21 mouse cellular contexts compared by ENCODE assay signal in genomic region chr2:32058241-32058640, GRCm38 (mm10). TPM values are rescaled to one million over a fixed set of nuclear protein-coding genes. Genes with fewer than 3 reads are reported as not detected.
DNase-seq lines count a peak whose midpoint lies in the region; ATAC-seq and TF ChIP-seq lines count a peak whose summit lies in the region.
"Had no signal": no experiment of that assay in that cellular context is flagged by ENCODE, and none has a peak within 500 bp of the region (broad histone marks: within the 10 kb centered on the region; RNA-seq: fewer than 3 reads in every experiment).

No protein-coding gene starts in this region.

- no peak for TF ChIP-seq POLR2A in spleen, adult 2 months (IDR thresholded peaks at IDR 0.05; ENCODE audit: low read depth, low read length)

- peak; percentile 81 for DNase-seq in heart, adult 11 months
- no peak for DNase-seq in heart, postnatal 4 days
- no peak for DNase-seq in heart, adult 8-10 months (ENCODE audit: low spot score)
- no peak for DNase-seq in spleen, adult 2 months (ENCODE audit: low read depth in 1 of 2, low spot score in 2 of 2)
- no peak for DNase-seq in spleen, adult 12 weeks (ENCODE audit: low spot score)
- peak; percentile 31 for DNase-seq in naive thymus-derived CD4-positive, alpha-beta T cell, adult 2 months (ENCODE audit: low read depth)
- DNase-seq in left cerebral cortex, postnatal 10 days (ENCODE audit: extremely low spot score in 1 of 2, low spot score in 2 of 2), result no peak
- DNase-seq: adrenal gland, adult 8-10 months; adrenal gland, postnatal 36 days; B cell, adult 2 months; cerebellum, adult 2 months; cerebellum, postnatal 10 days; forebrain, postnatal 0 days; gastrocnemius, postnatal 14 days had no signal

- no peak for TF ChIP-seq CTCF in spleen, adult 2 months (IDR thresholded peaks at IDR 0.05; ENCODE audit: extremely low read depth, insufficient read depth, insufficient read length, insufficient replicate concordance)

- no peak for ATAC-seq in heart, embryonic 13.5 days (ENCODE audit: extremely low read depth, insufficient number of reproducible peaks, low FRiP score, low TSS enrichment)
- ATAC-seq: CD4-positive, CD25-positive, alpha-beta regulatory T cell, adult 4 months; forebrain, embryonic 13.5 days; forebrain, postnatal 0 days; hindbrain, postnatal 0 days had no signal

- no peak overlapping the region for H3K4me2 ChIP-seq in heart, embryonic 13.5 days
- H3K4me2 ChIP-seq: forebrain, embryonic 13.5 days; hindbrain, embryonic 13.5 days had no signal

- H3K27me3 ChIP-seq in heart, embryonic 13.5 days (replicated peaks), result no peaks in the 10 kb centered on the region
- no peaks in the 10 kb centered on the region for H3K27me3 ChIP-seq in spleen, adult 2 months (ENCODE audit: control insufficient read depth, insufficient read depth, low read length)
- H3K27me3 ChIP-seq: forebrain, embryonic 13.5 days had no signal

- peak overlapping the region; percentile 61 for H3K9ac ChIP-seq in heart, embryonic 13.5 days
- H3K9ac ChIP-seq: forebrain, embryonic 13.5 days; forebrain, postnatal 0 days; hindbrain, embryonic 13.5 days had no signal

- H3K27ac ChIP-seq in heart, embryonic 13.5 days (replicated peaks), result peak overlapping the region; percentile 96
- H3K27ac ChIP-seq in spleen, adult 2 months (ENCODE audit: insufficient read depth, low read length), result peak overlapping the region; percentile 84
- H3K27ac ChIP-seq: embryonic facial prominence, embryonic 10.5 days; forebrain, embryonic 13.5 days; hindbrain, embryonic 13.5 days; hindbrain, postnatal 0 days had no signal

- intact Hi-C loops in left cerebral cortex, postnatal 10 days (cut with DNase I), result loop anchor here (5.0 kb wide), 1 partner anchor 74 kb away; no protein-coding TSS in a partner anchor

- peaks cover 85% of the 10 kb centered on the region for H3K4me1 ChIP-seq in heart, embryonic 13.5 days
- H3K4me1 ChIP-seq in spleen, adult 2 months (ENCODE audit: control insufficient read depth, insufficient read depth, insufficient read length), result peaks cover 29% of the 10 kb centered on the region; the same call in 1 of the 2 replicates
- H3K4me1 ChIP-seq: forebrain, embryonic 13.5 days; hindbrain, embryonic 13.5 days had no signal

- 82% methylated on average over 9 of the region's 9 CpGs for WGBS in heart, embryonic 13.5 days
- 86% methylated on average over 9 of the region's 9 CpGs for WGBS in spleen, adult 2 months

- H3K36me3 ChIP-seq in heart, embryonic 13.5 days, result peaks cover 4% of the 10 kb centered on the region; the same call in 1 of the 2 replicates
- H3K36me3 ChIP-seq in spleen, adult 2 months (ENCODE audit: control insufficient read depth, insufficient read depth, low read length), result peaks cover 2% of the 10 kb centered on the region; the same call in 1 of the 2 replicates

- H3K9me3 ChIP-seq in heart, embryonic 13.5 days, result no peaks in the 10 kb centered on the region
- H3K9me3 ChIP-seq: embryonic facial prominence, embryonic 10.5 days; forebrain, embryonic 13.5 days; G1E; hindbrain, embryonic 13.5 days had no signal

- H3K4me3 ChIP-seq in heart, embryonic 13.5 days, result no peak overlapping the region
- H3K4me3 ChIP-seq in spleen, adult 2 months (ENCODE audit: extremely low read depth, insufficient read depth, insufficient read length), result no peak overlapping the region
- H3K4me3 ChIP-seq: embryonic facial prominence, embryonic 10.5 days; forebrain, embryonic 13.5 days; hindbrain, embryonic 13.5 days had no signal

RNA-seq across cellular contexts. Expression of gene Fam78a, which starts 26.4 kb away (rescaled TPM):
- 10 to 100 TPM; 40.9 to 42.5 TPM for total RNA-seq in heart, postnatal 4 days (2021)
- 29.3 and 32.8 TPM in 2 replicates for polyA plus RNA-seq in heart, embryonic 13.5 days (2015; fragmentation: Nextera tagmentation; extraction: Ambion mirVana)
- total RNA-seq in heart, adult 8-10 months (2022), result 10 to 100 TPM; 12.7 to 26.1 (median 16.3) TPM
- polyA plus RNA-seq in spleen, adult 2 months (2012; rRNA removed), result 33.1 and 48.3 TPM in 2 replicates
- total RNA-seq in left cerebral cortex, postnatal 10 days (2021), result 1 to 10 TPM; 1.2 to 2.3 TPM

RNA-seq across cellular contexts. Expression of gene Plpp7, which starts 37.1 kb away (rescaled TPM):
- 10 to 100 TPM; 15.7 to 20.5 TPM for total RNA-seq in heart, postnatal 4 days (2021)
- 13.9 and 14.2 TPM in 2 replicates for polyA plus RNA-seq in heart, embryonic 13.5 days (2015; fragmentation: Nextera tagmentation; extraction: Ambion mirVana)
- total RNA-seq in heart, adult 8-10 months (2022), result 10 to 100 TPM; 34.7 to 48.9 (median 42.6) TPM
- polyA plus RNA-seq in spleen, adult 2 months (2012; rRNA removed), result 2.6 and 4.6 TPM in 2 replicates
- 10 to 100 TPM; 18.7 to 22.9 TPM for total RNA-seq in left cerebral cortex, postnatal 10 days (2021)
- polyA plus RNA-seq: CD4-positive, CD25-positive, alpha-beta regulatory T cell, adult 4 months had no signal

Comparison
In these comparisons a context has a peak if more than half of its experiments do, and no peak if none do; other contexts are left out.
1. DNase-seq: peak in heart, adult 11 months (single experiment) and naive thymus-derived CD4-positive, alpha-beta T cell, adult 2 months (single experiment); none in heart, postnatal 4 days (single experiment), heart, adult 8-10 months (single experiment), spleen, adult 2 months (0 of 2), spleen, adult 12 weeks (single experiment) and left cerebral cortex, postnatal 10 days (0 of 2).
2. RNA of gene Fam78a, which starts 26.4 kb away (total RNA-seq): 40.9 to 42.5 TPM in heart, postnatal 4 days and 12.7 to 26.1 TPM in heart, adult 8-10 months; 1.2 to 2.3 TPM in left cerebral cortex, postnatal 10 days; every median in the first group is over 4 times any median in the second.